Mouse (Mus musculus) layer of hippocampus, adult 9-10 months (tissue): ENCODE measurements around the gene Apon.
"Not testable (repeated sequence)": the region's sequence is repeated elsewhere in the genome, so short reads cannot be mapped to it uniquely, and the experiment has no call there.

Source experiments
- DNase-seq: peaks from one replicate; pipeline ENCODE4 v3.0.0; 2022; ENCODE audit warnings: low spot score

Gene Apon

DNA sequence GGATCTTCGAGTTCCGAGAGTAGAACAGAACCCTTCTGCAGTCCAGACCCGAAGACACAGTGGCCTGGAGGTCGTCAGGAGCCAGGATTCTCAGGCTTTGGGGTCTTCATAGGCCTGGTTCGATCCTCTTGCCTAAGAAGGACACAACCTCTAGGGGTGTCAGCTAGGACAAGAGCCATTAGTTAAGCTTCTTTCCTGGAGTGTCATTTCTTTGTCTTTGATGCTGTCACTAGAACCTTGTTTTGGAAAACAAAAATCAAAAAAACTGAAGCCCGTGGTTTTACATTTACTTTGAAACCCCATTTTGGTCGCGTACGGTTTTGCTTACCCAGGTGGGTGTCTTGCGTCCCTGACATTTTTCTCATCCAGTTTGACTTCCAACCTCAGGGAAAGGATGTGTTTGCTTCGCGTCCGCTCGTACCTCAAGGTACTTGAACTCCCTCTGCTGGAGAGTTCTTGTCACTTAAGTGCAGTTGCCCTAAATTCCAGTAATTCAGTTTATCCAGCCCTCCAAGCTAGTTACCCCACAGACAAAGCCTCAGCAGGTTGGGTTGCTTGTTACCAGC is 21.4 kb upstream of the Apon start:
- peak; percentile 66 for DNase-seq

DNA sequence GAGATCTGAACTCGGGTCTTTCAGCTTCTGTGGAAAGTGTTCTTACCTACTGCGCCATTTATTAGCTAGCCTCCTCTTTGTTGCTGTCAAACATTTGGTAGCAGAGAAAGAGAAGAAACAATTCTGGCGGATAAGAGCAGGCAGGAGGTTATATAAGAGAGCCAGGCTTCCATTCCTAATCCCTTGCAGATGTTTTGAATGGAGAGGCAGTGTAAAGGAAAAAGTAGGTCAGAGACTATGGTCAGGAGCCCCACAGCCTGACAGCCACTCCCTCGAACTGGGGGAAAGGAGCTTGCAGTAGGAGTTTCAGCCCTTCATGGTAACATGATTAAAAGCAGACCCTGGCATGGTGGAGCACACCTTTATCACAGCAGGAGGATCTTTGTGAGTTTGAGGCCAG is 17.6 kb upstream of the Apon start:
- no peak for DNase-seq

DNA sequence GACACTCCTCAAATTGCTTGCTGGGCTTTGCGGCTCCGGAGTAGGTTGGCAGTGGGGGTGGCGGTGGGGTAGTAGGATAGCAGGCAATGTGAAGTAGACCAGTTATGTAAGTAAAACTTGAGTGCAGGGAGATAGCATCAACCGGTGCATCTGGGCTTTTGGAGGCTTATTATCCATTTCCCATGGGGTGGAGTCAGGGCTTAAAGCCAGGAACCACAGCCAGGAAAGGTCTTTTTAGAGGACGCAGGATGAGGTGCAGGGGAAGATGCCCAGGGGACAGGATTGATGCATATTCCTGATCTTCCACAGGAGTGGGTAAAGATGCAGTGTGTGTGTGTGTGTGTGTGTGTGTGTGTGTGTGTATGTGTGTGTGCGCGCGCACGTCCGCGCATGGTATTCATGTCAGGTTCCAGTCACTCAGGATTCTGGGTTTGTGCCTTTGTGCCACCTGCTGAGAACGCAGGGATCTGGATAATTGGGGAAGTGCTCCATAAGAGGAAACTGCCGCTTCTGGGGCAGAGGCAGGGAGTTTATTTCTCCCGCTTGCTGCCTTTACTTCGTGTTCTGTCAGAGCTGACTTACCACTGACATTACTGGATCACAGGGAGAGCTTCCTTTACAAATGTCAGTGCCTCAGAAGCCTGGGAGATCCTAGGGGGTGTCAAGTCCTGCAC is 16.0 kb upstream of the Apon start:
- no peak for DNase-seq

DNA sequence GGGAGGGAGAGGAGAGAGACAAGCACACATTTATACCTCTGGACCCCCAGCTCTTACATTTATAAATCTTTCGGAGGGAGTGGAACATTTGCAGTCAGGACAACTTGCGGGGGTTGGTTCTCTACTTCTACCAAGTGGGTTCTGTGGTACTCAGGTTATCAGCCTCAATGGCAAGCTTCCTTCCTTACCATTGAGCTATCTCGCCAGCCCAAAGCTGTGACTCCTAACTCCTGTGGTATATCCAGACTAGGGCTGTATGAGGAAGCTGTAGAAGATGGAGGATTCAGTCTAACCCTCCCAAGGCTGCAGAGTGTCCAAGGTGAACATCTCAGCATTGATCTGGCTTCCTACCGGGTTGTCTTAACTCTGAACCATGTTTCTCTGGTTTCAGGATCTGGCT is 14.8 kb upstream of the Apon start:
- DNase-seq = no peak

DNA sequence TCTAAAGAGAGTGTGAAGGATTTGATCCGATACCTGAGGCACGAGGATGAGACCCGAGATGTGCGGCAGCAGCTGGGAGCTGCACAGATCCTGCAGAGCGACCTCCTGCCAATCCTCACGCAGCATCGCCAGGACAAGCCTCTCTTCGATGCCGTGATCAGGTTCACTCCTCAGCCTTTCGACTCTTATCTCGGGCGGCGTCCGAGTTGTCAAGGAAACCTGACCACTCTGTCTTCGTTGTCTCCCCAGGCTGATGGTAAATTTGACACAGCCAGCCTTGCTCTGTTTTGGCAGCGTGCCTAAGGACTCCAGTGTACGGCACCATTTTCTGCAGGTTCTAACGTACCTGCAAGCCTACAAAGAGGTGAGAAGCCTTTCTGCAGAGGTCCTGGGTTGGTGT is 13.8 kb upstream of the Apon start:
- DNase-seq = no peak

DNA sequence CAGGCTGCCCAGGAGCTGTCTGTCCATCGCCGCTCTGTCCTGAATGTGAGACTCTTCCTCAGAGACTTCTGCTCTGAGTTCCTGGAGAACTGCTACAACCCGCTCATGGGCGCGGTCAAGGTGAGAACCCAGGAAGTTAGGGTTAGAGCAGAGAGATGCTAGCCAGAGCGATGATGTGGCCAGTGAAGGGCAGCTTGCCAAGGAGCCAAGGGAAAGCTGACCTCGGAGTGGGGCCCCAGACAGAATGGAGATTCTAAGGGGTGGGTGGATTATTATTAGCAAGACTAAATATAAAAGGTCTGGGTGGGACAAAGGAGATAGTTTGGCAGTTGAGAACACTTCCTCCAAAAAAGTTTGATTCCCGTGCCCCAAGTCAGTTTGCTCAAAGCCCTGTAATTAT is 10.6 kb upstream of the Apon start:
- DNase-seq = no peak

DNA sequence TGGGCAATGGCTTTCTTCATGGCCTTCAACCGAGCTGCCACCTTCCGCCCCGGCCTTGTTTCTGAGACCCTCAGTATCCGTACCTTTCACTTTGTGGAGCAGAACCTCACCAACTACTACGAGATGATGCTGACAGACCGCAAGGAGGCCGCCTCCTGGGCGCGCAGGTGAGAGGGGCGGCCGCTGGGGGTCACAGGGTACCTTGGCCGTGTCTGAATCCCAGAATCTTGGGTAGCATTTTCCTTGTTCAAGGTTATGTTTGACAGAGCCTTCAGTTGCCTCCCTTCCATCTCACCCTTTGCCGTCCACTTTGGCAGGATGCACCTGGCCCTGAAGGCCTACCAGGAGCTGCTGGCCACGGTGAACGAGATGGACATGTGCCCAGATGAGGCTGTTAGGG is 9.8 kb upstream of the Apon start:
- DNase-seq = no peak

DNA sequence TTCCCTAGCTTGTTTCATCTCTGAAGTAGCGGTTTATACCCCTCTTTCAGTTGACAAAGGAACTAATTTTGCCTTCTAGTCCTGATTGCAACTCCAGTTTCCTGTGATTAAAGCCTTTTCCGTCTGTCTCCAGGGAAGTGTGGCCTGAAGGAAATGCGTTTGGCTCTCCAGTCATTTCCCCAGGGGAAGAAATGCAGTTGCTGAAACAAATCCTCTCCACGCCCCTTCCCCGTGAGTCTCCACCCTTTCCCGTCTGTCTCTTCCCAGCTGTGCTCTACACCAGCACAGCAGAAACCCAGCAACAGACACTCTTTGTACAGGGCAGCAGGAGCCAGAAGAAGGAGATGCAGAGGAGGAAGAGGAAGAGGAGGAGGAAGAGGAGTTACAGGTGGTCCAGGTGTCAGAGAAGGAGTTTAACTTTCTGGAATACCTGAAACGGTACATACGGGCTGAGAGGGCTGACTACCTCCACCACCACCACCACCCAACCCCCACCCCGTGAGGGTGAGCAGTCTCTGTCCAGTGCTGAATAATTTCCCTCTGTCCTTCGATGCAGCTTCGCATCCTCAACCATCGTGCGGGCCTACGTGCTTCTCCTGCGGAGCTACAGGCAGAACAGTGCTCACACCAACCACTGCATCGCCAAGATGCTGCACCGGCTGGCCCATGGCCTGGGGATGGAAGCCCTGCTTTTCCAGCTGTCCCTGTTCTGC is 6.7 kb upstream of the Apon start:
- DNase-seq = no peak

DNA sequence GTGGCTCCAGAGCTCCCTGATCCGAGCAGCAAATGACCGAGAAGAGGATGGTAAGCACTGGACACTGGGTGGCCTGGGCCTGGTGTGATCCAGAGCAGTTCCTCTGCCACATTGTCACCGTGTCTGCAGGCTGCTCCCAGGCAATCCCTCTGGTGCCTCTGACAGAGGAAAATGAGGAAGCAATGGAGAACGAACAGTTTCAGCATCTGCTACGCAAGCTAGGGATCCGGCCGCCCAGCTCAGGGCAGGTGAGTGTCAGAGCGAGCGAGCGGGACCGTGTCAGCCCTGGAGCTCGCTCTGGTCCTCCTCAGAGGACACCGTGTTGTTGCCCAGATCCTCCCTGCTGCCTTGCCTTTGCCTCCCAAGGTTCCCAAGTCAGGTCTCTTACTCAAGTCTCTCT is 3.3 kb upstream of the Apon start:
- DNase-seq = no peak

DNA sequence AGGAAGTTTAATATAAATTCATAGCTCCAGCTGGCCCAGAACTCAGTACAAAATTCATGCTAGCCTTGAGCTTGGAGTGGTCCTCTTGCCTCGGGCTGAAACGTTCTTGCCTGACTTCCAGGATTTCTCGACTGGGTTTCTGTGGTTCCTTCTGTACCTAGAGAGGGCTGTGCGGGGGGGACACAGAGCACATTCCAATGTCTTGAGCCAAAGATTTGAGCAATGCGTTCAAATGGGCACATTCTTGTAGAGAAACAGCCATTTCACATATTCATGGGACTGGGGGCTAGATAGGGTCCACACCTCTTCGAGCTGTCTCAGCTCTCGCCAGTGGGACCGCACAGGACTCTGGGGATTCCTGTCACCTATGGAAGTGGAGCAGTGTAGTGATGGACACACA is 2.0 kb downstream of the Apon start:
- no peak for DNase-seq

DNA sequence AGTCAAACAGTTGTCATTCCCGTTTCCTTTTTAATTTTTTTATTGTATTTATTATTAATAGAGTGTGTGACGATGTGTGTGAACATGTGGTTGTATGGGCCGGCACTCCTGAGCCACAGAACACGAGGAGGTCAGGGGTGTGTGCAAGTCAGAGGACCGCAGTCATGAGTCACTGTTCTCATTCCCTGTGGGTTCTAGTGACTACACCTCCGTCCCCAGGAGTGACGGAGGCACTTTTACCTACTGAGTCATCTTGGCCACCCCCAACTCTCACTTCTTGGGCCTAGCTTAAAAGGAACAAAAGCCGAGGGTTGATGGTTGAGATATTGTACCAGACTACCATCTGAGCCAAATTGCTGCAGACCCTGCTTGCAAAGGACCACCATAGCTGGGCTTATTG is 2.4 kb downstream of the Apon start:
- DNase-seq = no peak

DNA sequence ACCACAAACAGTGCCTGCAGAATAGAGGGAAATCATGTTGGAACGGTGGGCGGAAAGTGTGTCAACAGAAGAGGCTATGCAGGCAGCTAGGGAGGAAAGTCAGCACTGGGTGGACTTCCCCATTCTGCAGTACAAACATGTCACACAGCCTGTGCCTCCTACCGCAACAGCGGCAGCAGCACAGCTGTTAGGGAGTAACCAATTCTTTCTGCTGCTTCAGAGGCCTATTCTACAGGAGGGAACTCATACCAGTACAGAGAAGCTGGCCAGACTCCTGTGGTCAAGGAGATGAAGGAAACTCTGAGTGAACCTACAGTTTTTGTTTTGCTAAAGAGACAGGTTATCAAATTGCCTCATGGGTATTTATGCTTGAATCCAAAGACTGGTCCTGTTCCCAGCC is 5.1 kb downstream of the Apon start:
- DNase-seq = no peak

DNA sequence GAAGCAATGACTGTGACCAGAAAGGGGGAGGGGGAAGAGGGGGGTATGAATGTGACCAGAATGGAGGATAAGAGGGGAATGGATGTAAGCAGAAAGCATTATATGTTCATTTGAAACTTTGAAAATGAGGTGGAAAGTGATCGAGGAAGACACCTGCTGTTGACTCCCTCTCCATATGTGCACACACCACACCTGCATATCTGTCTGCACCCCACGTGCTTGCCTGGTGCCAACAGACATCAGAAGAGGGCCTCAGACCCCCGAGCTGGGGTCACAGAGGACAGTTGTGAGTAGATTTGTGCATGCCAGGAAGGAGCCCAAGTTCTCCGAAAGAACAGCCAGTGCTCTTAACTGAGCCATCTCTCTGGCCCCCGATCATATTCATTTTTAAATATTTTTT is 6.0 kb downstream of the Apon start:
- no peak for DNase-seq

DNA sequence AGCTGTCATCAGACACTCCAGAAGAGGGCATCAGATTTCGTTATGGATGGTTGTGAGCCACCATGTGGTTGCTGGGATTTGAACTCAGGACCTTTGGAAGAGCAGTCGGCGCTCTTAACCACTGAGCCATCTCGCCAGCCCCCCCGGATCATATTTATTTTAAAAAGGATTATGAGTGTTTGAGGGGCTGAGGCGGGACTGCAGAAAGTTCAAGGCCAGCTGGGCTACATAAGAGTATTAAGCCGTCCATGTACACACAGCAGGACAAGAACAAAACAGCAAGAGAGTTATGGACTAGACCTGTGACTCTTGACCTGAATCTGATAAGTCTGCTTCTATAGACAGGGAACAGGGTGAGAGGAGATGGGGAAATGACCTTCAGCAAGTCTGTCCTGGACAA is 6.5 kb downstream of the Apon start:
- DNase-seq = not testable (repeated sequence)

DNA sequence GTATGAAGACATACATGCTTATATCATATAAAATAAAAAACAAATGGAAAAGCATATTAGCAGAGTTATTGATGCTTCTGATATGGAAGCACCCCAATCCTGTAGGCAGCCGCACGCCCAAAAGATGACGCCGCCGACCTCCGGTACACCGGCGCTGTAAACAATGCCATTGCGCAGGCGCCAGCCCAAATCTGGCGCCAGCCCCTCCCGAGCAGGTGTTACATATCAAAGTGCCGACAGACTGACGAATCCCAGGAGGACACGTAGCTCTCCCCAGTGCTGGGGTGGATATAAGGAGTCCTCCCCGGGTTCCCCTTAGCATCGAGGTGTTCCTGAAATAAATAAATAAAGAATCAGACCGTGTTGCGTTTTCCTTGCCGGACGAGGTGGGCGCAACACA is 8.4 kb downstream of the Apon start:
- no peak for DNase-seq

DNA sequence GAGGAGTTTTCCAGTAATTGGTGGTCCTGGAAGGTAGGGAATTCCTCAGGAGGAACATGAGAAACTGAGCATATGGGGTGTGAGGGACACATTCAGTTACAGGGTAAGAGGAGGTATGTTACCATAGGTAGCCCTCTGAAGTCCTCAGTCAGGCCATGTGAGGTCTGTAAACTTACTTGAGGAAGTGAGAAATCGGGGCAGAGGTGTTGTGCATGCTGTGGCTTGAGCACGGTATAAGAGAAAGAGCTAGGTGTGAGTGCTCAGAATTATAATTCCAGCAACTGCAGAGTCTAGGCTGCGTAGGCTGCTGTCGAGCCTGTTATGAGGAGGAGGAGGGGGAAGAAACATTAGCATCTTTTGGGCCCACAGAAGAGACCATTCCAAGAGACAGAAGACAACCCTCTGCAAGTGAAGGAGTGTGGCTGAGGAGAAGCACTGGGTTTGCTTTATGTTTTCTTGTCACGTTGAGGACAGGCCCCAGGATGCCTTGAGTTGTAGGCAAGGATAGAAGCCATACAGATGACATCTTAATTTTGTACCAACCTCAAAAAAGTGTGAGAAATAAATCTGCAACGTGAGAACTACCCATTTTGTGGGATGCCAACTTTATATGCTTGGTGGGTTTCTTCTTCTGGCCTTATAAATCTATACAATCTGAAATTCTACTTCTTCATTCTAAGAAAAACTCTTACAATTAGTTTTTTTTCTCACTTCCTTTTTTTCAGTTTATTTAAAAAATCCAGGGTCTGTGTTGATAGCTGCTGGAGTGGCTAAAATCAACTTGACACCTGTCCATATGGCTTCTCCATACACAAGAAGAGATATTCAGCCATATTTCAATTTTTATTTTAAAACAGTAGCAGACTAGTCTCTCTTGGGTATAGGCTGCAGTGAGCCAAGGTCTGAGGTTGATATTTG is 9.8 kb downstream of the Apon start:
- no peak for DNase-seq

DNA sequence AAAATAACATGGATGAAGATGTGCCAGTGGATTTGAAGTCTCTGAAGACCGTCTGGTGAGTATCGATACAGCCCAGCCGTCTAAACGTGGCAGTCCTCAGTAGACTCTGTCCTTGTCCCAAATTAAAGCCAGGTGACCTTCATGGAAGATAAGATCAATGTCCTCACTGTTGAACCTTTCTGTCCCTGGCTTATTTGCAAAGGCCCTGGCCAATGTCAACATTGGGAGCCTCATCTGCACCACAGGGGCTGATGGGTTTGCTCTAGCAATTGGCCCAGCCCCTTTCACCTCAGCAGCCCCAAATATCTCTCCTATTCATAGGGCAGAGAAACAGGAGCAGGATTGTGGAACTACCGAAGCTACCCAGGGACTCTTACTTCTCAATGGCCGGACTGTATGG is 14.5 kb downstream of the Apon start, which contains the start of gene Apof:
Gene Apof (plus strand): TSS at position 301 of the 400 bp plus-strand sequence.
- no peak for DNase-seq

DNA sequence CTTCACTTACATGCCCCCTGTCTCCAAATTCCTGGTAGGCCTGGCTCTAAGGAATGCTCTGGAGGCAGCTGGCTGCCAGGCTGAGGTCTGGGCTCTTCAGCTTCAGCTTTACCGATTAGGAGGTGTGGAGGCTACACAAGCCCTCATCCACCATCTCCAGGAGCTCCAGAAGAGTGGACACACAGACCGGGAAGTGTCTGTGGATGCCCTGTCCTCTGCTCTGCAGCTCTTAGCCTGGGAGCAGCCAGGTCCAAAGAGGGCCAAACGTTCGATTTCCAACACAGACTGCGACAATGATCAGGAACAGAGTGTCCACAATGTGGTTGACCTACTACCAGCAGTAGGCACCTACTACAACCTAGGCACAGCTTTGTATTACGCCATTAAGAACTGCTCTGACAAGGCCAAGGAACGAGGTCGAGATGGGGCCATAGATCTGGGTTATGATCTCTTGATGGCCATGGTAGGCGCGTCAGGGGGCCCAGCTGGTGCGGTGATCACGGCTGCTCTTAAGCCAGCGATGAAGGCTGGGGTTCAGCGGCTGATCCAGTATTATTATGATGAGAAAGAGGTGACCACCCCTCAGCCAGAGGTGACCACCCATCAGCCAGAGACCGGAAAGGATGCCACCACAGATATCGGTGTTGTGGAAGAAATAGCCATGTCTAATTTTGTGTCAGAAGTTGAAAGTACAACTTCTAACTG is 15.5 kb downstream of the Apon start:
- DNase-seq = no peak

DNA sequence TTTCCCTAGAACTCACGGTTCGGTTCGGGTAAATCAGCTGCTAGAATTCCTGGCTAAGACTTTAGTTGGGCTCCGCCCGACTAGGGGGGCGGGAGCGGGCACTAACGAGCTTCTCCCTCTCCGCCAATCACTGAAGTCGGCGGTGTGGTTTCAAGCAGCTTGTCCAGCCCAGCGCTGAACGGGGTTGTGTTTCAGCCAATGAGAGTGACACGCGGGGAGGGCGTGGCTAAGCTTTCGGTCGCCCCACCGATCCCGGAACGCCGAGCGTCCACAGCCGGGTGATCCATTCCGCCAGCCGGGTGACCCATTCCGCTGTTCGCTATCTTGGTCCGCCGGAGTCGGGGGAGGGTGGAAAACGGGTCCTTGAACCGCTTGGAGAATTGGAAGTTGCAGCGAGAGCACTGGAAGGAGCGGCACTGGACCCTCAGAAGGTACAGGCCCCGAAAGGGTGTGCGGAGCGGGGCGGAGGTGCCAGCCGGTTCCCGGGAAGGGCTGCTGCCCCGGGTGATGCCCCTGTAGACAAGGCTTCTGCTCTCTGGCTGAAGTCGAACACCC is 16.5 kb downstream of the Apon start, which contains the start of gene Stat2:
Gene Stat2 (plus strand): TSS at position 273 of the 555 bp plus-strand sequence.
- DNase-seq = peak; percentile 91

DNA sequence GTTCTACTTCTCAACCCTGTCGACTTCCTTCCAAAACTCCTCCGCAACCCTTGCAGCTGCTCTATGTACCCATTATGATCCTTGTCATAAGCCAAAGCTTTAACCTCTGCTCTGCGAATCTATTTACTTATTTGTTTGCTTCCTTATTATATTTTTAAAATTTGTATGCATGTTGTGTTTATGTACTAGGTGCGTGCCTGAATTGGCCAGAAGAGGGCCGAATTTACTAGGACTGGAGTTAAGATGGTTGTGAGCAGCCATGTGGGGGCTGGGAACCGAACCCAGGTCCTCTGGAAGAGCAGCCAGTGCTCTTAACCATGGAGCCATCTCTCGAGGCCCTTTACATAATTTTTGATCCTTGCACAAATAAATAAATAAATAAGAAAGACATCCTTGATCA is 17.0 kb downstream of the Apon start:
- DNase-seq = no peak

DNA sequence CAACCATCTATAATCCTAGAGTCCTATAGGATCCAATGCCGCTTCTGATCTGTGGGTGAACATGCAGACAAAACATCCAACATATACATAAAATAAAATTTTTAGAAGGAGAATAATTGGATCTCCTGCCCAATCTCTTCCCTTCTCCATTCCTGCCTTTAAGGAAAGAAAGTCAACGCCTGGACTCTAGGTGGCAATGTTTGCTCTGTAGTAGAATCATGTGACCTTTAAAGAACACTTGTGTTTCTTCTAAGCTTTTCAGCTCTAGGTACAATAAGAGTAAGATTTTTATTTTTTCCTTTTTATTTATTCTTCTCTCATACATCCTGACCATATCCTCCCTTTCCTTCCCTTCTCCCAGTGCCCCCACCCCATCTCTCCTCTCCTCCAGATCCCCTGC is 18.0 kb downstream of the Apon start:
- no peak for DNase-seq
